ENCODE assay signal across 8 mouse cellular contexts in genomic region chr12:81331937-81332874, GRCm38 (mm10). TPM values are rescaled to one million over a fixed set of nuclear protein-coding genes. Genes with fewer than 3 reads are reported as not detected.
A peak's percentile ranks its signal among the peaks of the same experiment; 100 is the strongest.
DNase-seq lines count a peak whose midpoint lies in the region; ATAC-seq lines count a peak whose summit lies in the region.

No protein-coding gene starts in this region.

- 1% methylated on average over 52 of the region's 54 CpGs for whole genome bisulfite sequencing in lung, embryonic 15.5 days

- H3K4me1 ChIP-seq in lung, embryonic 15.5 days, result peaks cover 8% of the 10 kb centered on the region; the same call in 1 of the 2 replicates

- H3K9ac ChIP-seq in lung, embryonic 15.5 days, result peak overlapping the region; percentile 50

- no peaks in the 10 kb centered on the region for H3K9me3 ChIP-seq in lung, embryonic 15.5 days

- H3K27me3 ChIP-seq in lung, embryonic 15.5 days, result peaks cover 32% of the 10 kb centered on the region

- no peak overlapping the region for H3K27ac ChIP-seq in lung, embryonic 15.5 days

- H3K36me3 ChIP-seq in lung, embryonic 15.5 days, result no peaks in the 10 kb centered on the region

- peak overlapping the region; percentile 99 for H3K4me2 ChIP-seq in lung, embryonic 15.5 days

- DNase-seq in lung, postnatal 25 days (ENCODE audit: low spot score), result no peak
- DNase-seq in embryo, embryonic 10.5 days (ENCODE audit: low spot score), result peak; percentile 76
- DNase-seq in gastrocnemius, postnatal 25 days, result peak; percentile 29
- DNase-seq in layer of hippocampus, postnatal 10 days (ENCODE audit: low spot score in 2 of 2), result peak; percentile 68 to 71
- peak; percentile 21 for DNase-seq in lung, postnatal 10 days
- peak; percentile 85 for DNase-seq in skeletal muscle tissue, adult 2 months (ENCODE audit: low read depth, low spot score)
- DNase-seq in thymus, postnatal 10 days (ENCODE audit: low spot score in 2 of 2), result no peak

- peak overlapping the region; percentile 56 for H3K4me3 ChIP-seq in lung, embryonic 15.5 days

- peak; percentile 63 for ATAC-seq in lung, embryonic 15.5 days (ENCODE audit: borderline replicate concordance, extremely low read depth, low FRiP score, low TSS enrichment)

RNA-seq across cellular contexts. Expression of gene Slc8a3, which starts 0.8 kb away (rescaled TPM):
- polyA plus RNA-seq in lung, embryonic 15.5 days (2015; fragmentation: Nextera tagmentation; extraction: Ambion mirVana), result 0.47 and 0.55 TPM in 2 replicates
- 10 to 100 TPM; 14.3 to 24.0 TPM for total RNA-seq in gastrocnemius, postnatal 25 days (2021)
- 10 to 100 TPM; 20.7 to 28.5 TPM for total RNA-seq in layer of hippocampus, postnatal 10 days (2021)

RNA-seq across cellular contexts. Expression of gene Gm4787, which starts 47.1 kb away (rescaled TPM):
- polyA plus RNA-seq in lung, embryonic 15.5 days (2015; fragmentation: Nextera tagmentation; extraction: Ambion mirVana), result 0.17 and 0.21 TPM in 2 replicates
- total RNA-seq in gastrocnemius, postnatal 25 days (2021), result under 1 TPM; 0.77 to 0.94 TPM
- total RNA-seq in layer of hippocampus, postnatal 10 days (2021), result 1 to 10 TPM; 1.4 to 3.0 TPM

Comparison
In these comparisons a context has a peak if more than half of its experiments do, and no peak if none do; other contexts are left out.
1. DNase-seq: peak in embryo, embryonic 10.5 days (single experiment), gastrocnemius, postnatal 25 days (single experiment), layer of hippocampus, postnatal 10 days (2 of 2), lung, postnatal 10 days (single experiment) and skeletal muscle tissue, adult 2 months (single experiment); none in lung, postnatal 25 days (single experiment) and thymus, postnatal 10 days (0 of 2).